Mouse (Mus musculus): Measurements from ENCODE around the gene Gal3st2c.

Gene Gal3st2c

DNA sequence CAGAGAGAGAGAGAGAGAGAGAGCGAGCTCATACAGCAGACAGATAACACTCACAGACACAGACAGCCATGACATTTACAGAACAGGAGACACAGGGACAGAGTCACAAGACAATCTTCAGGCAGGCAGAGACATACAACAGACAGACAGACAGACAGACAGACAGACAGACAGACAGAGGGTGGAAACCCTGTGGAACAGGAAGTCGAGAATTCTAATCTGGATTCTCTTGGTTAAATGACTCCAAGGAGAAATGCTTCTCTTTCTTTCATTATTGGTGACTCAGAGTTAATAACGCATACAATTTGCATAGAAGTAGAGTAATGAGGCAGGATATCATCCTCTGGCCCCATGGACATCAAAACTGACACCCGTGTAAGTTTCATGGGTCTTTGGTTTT, 56.2 kb downstream of the Gal3st2c start:
- DNase-seq (ENCODE audit: low spot score in 2 of 2) = no peak

DNA sequence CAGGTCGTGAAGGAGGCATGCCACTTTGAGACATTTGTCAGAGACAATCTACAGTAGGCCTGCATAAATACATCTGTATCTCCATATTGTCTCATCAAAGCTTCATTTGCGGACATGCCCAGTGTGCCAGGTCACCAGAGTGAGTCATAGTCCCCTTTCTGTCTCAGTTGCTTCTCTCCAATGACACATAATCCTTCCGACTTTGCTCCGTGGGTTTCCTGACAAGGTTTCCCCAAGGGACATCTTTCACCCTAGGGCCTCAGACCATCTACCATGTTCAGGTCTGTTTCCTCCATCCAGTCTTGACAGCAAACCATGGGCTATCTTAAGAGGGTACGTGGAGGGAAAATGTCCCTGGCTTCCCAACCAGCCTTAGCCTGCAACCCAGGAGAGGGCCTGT, 60.8 kb downstream of the Gal3st2c start:
- DNase-seq (ENCODE audit: low spot score in 2 of 2) = peak; percentile 7 to 48

DNA sequence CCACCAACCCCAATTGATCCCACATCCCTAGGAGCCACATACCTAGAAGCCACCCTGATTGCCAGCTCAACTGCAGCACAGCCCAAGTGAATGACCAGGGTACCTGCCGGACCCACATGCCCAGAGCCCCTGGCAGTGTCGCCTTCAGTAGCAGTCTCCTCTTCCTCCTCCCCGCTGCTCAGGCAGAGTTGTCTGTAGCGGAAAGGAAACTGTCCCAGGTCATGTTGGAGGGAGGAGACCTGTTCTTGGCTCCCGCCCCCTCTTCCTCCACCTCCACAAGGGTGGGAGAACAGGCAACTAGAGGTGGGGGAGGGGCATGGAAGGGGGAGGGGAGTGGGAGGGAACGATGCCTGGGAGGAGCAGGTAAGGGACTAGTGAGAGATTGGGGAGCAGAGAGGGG, 62.1 kb downstream of the Gal3st2c start, which contains the start of gene Pdcd1:
Gene Pdcd1, minus strand, starts transcription at position 181 of the 400 bp plus-strand sequence.
- DNase-seq (ENCODE audit: low spot score in 2 of 2) = peak in 1 of 2 experiments; percentile 10

DNA sequence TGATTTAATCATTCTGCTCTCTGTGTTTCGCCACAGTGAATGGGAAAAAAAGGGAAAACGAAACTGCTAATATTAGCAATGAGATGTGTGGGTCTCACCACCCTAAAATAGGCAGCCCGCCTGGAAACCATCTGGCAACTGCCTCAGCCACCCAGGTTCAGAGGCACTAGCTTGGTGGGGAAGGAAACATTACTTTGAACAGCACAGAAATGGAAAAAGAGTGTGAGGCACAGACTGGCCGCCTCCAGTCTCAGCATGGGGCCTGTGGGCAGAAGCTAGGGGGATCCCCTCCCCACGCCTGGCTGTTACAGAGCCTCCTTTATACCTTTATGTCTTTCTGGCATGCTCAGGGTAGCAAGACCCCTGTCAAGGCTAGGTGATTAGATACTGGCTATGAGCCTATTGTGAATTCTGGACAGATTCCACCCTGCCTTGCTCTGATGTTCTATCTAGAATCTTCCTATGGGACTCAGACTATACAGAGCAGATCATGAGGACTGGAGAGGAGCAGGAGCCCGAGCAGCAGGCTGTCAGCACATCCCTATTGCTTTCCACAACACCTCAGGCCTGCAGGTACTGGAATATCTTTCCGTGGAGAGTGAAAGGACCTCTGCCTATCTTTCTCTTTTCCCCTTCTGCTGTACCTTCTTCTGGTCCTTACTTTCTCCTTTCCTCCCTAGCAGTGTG, 63.4 kb downstream of the Gal3st2c start:
- peak in 1 of 2 experiments; percentile 50 for DNase-seq (ENCODE audit: low spot score in 2 of 2)

DNA sequence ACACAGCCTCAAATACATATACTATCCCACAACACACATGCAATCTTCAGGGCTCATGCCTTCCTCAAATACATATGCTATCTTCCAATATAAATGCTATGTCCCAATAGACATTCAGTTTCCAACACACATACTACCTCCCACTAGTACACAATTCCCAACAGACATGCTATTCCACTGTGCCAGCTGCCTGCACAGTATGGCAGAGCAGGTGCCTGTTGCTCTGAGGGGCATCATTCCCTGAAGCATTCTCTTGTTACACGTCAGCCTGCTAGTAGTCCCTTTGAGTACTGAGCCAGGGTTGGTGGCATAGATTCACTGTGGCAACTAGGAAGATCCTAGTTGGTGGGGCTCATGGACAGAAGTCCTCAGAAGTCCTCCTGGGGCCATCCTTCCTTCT, 64.2 kb downstream of the Gal3st2c start:
- DNase-seq (ENCODE audit: low spot score in 2 of 2) = peak in 1 of 2 experiments; percentile 34

DNA sequence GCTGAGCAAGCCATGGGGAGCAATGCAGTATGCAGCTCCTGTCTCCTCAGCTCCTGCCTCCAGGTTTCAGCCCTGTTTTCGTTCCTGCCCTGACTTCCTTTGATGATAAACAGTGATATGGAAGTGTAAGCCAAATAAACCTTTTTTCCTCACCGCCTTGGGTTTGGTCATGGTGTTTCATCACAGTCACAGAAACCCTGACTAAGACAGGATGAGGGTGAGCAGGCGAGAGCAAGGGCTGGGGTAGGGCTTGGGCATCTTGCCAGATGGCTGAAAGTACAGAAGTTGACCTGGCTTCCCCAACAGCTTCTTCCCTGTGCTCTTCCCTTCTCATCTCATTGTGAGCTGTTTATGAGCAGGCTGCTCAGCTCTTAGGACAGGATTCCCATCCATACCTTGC, 65.7 kb downstream of the Gal3st2c start:
- peak in 1 of 2 experiments; percentile 53 for DNase-seq (ENCODE audit: low spot score in 2 of 2)

DNA sequence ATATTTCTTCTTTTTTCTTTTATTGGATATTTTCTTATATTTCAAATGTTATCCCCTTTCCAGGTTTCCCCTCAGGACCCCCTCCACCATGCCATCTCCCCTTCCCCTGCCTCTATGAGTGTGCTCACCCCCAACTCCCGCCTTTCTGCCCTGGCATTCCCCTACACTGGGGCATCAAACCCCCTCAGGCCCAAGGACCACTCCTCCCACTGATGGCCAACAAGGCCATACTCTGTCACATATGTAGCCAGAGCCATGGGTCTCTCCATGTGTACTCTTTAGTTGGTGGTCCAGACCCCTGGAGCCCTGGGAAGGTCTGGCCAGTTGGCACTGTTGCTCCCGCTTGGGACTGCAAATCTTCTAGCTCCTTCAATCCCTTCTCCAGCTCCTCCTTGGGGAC, 67.1 kb downstream of the Gal3st2c start:
- peak in 1 of 2 experiments; percentile 51 for DNase-seq (ENCODE audit: low spot score in 2 of 2)

DNA sequence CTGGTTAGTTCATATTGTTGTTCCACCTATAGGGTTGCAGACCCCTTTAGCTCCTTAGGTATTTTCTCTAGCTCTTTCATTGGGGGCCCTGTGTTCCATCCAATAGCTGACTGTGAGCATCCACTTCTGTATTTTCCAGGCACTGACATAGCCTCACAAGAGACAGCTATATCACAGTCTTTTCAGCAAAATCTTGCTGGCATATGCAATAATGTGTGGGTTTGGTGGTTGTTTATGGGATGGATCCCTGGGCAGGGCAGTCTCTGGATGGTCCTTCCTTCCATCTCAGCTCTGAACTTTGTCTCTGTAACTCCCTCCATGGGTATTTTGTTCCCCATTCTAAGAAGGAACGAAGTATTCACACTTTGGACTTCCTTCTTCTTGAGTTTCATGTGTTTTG, 68.0 kb downstream of the Gal3st2c start:
- DNase-seq (ENCODE audit: low spot score in 2 of 2) = peak in 1 of 2 experiments; percentile 13

Measured in spleen, postnatal 4 days (tissue).